Mouse (Mus musculus) retina, embryonic 14.5 days (tissue): ENCODE data around the gene Pknox1.
"Not testable (repeated sequence)": the region's sequence is repeated elsewhere in the genome, so short reads cannot be mapped to it uniquely, and the experiment has no call there.

Experiments used
- DNase-seq: peaks from one replicate; pipeline ENCODE4 v3.0.0-alpha.2; 2015; ENCODE audit warnings: low spot score

The Pknox1 gene

GRCm38 (mm10) chr17:31564015-31564857 lies at the start of gene Pknox1:
Gene Pknox1 (plus strand): TSS chr17:31564734.
- peak; percentile 100 for DNase-seq

GRCm38 (mm10) chr17:31519344-31519945 lies 45.1 kb upstream of the Pknox1 start:
- DNase-seq: no peak

GRCm38 (mm10) chr17:31519946-31520838 lies 44.3 kb upstream of the Pknox1 start, which contains the start of the genes Wdr4 and Ndufv3:
Gene Wdr4 (minus strand): TSS chr17:31519980.
Gene Ndufv3 (plus strand): TSS chr17:31520115.
- peak; percentile 100 for DNase-seq

GRCm38 (mm10) chr17:31520895-31521294 lies 43.6 kb upstream of the Pknox1 start:
- DNase-seq: peak; percentile 38

- no peak for DNase-seq
Observed at GRCm38 (mm10) chr17:31521948-31522347, 42.6 kb upstream of the Pknox1 start.

GRCm38 (mm10) chr17:31525114-31525513 lies 39.4 kb upstream of the Pknox1 start:
- no peak for DNase-seq

GRCm38 (mm10) chr17:31525816-31526215 lies 38.7 kb upstream of the Pknox1 start:
- DNase-seq: no peak

GRCm38 (mm10) chr17:31529314-31529713 lies 35.2 kb upstream of the Pknox1 start:
- peak; percentile 55 for DNase-seq

GRCm38 (mm10) chr17:31531441-31532158 lies 32.9 kb upstream of the Pknox1 start:
- no peak for DNase-seq

GRCm38 (mm10) chr17:31532331-31532730 lies 32.2 kb upstream of the Pknox1 start:
- DNase-seq: not testable (repeated sequence)

GRCm38 (mm10) chr17:31535358-31535757 lies 29.2 kb upstream of the Pknox1 start:
- no peak for DNase-seq

- DNase-seq: no peak
Observed at GRCm38 (mm10) chr17:31535871-31536629, 28.5 kb upstream of the Pknox1 start.

- DNase-seq: no peak
Observed at GRCm38 (mm10) chr17:31540101-31540500, 24.4 kb upstream of the Pknox1 start.

GRCm38 (mm10) chr17:31540809-31541459 lies 23.6 kb upstream of the Pknox1 start:
- no peak for DNase-seq

GRCm38 (mm10) chr17:31541460-31541831 lies 23.1 kb upstream of the Pknox1 start:
- DNase-seq: no peak

GRCm38 (mm10) chr17:31543574-31543973 lies 21.0 kb upstream of the Pknox1 start:
- DNase-seq: no peak

- DNase-seq: no peak
Observed at GRCm38 (mm10) chr17:31546444-31547196, 17.9 kb upstream of the Pknox1 start.

- no peak for DNase-seq
Observed at GRCm38 (mm10) chr17:31547974-31548373, 16.6 kb upstream of the Pknox1 start.

- DNase-seq: peak; percentile 27
Observed at GRCm38 (mm10) chr17:31549389-31549788, 15.1 kb upstream of the Pknox1 start.

- DNase-seq: not testable (repeated sequence)
Observed at GRCm38 (mm10) chr17:31552601-31553000, 11.9 kb upstream of the Pknox1 start.
